Mouse (Mus musculus): ENCODE data around the gene Mrrf.
"Not testable (repeated sequence)": the region's sequence is repeated elsewhere in the genome, so short reads cannot be mapped to it uniquely, and the experiment has no call there.

- not testable (repeated sequence) for TF ChIP-seq CTCF (IDR thresholded peaks at IDR 0.05; ENCODE audit: low read depth, low read length); POLR2A (IDR thresholded peaks at IDR 0.05; ENCODE audit: borderline replicate concordance, low read depth, low read length)
Measured at GRCm38 (mm10) chr2:36189200-36189599, 53.0 kb downstream of the Mrrf start.
